Mouse (Mus musculus): ENCODE data around the gene Rflna. TPM values are rescaled to one million over a fixed set of nuclear protein-coding genes. Genes with fewer than 3 reads are reported as not detected.
A peak's percentile ranks its signal among the peaks of the same experiment; 100 is the strongest.

The Rflna gene
- polyA plus RNA-seq, 1 experiment from 2014 or later: 2.7 TPM

DNA sequence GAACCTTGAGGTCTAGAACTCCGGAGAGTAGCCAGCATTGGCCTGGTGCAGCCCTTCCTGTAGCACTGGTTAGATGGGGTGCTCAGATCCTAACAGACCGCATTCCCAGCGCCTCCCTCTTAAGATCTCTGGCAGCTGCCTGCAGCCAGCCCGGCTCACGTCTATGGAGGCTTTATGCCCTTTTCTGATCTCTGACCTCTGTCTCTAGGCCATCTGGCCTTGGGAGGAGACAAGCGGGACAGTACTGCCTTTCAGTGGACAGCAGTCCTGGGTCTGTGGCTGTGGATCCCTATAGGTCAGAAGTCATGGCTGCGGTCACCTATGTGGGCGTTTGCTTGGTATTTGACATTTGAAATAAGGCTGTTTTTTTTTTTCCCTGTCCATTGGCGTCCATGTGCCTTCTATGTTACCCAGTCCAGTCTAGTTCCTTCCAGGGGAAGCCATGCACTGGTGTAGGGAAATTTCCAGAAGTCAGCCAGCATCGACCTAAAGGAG is 2.2 kb upstream of the Rflna start:
- Histone ChIP-seq H3K36me3 (ENCODE audit: control insufficient read depth, insufficient read depth, low read length) (no peaks in the 10 kb centered on the region), H3K9ac (ENCODE audit: low read length) (no peak overlapping the region), H3K27me3 (ENCODE audit: control insufficient read depth, insufficient read depth, low read length) (peaks cover 12% of the 10 kb centered on the region; the same call in 1 of the 2 replicates), H3K4me1 (ENCODE audit: control insufficient read depth, insufficient read depth, low read length) (peaks cover 21% of the 10 kb centered on the region), H3K4me3 (replicated peaks; ENCODE audit: low read length) (no peak overlapping the region), H3K4me2 (ENCODE audit: low read depth, low read length) (no peak overlapping the region), H3K9me3 (replicated peaks; ENCODE audit: control insufficient read depth, low read length) (no peaks in the 10 kb centered on the region), H3K27ac (ENCODE audit: low read length) (no peak overlapping the region)
- ATAC-seq (ENCODE audit: insufficient read depth, low FRiP score): no peak
- WGBS: 75% methylated on average over 10 of the region's 10 CpGs

DNA sequence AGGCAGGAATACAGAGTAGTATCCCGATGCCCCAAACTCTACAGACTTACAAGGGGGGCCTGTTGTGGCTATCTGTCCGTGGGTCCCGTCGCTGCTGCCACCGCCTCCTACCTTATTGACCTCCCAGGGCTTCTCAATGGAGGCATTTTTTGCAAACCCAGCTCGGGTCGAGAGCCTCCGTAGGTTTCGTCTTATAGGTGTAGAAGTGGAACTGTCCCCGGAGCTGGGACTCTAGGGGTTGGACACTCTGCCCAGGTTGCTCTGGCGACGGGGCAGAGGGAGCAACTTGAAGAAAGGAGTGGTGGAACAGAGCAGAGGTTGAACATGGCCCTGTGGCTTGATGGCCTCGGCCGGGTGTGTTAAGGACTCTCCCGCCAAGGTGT is 843 bp downstream of the Rflna start:
- Histone ChIP-seq H3K36me3 (ENCODE audit: control insufficient read depth, insufficient read depth, low read length) (no peaks in the 10 kb centered on the region), H3K9me3 (replicated peaks; ENCODE audit: control insufficient read depth, low read length) (no peaks in the 10 kb centered on the region), H3K4me1 (ENCODE audit: control insufficient read depth, insufficient read depth, low read length) (peaks cover 34% of the 10 kb centered on the region), H3K4me2 (ENCODE audit: low read depth, low read length) (peak overlapping the region; percentile 63), H3K9ac (ENCODE audit: low read length) (peak overlapping the region; percentile 58), H3K4me3 (replicated peaks; ENCODE audit: low read length) (peak overlapping the region; percentile 47), H3K27me3 (ENCODE audit: control insufficient read depth, insufficient read depth, low read length) (peaks cover 12% of the 10 kb centered on the region; the same call in 1 of the 2 replicates), H3K27ac (ENCODE audit: low read length) (no peak overlapping the region)
- WGBS: 15% methylated on average over 15 of the region's 15 CpGs
- no peak for ATAC-seq (ENCODE audit: insufficient read depth, low FRiP score)

DNA sequence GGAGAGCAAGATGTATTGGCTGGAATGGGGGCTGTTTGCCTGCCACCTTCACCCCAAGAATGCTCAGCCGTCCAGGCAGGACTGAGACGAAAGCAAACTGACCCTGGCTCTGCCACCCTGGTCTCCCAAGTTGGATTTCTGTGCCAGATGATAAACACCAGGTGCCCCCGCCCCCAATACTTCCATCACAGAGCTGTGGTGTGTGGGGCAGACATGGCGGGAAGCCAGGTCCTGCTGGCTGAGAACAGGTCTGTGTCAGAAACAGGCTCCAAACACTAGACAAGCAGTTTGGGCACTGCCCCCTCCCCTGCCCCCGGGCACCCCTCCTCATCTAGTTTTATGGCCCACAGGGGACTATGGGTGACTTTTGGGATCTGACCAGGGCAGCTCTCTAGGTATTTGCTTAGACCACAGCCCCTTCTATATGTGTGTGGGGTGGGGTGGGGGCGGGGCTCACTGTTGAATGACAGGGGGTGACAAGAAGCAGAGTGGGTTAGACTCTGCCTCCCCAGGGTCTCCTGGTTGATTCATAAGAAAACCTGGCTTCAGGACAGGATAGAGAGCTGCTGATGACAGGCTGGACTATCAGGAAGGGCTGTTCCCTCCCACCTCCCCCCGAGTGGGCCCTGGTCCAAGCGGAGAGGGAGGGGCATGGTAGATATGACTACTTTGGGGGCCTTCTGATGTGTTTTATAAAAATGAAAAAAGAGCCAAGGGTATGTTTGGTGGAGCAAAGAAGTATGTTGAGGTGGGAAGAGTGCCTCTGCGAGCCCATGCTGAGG is 3.0 kb downstream of the Rflna start:
- Histone ChIP-seq H3K9ac (ENCODE audit: low read length) (0 out of 2 replicates have a peak overlapping the region, but pooled peaks have one; percentile 40), H3K27ac (ENCODE audit: low read length) (no peak overlapping the region), H3K4me3 (replicated peaks; ENCODE audit: low read length) (no peak overlapping the region), H3K4me2 (ENCODE audit: low read depth, low read length) (no peak overlapping the region), H3K9me3 (replicated peaks; ENCODE audit: control insufficient read depth, low read length) (no peaks in the 10 kb centered on the region), H3K36me3 (ENCODE audit: control insufficient read depth, insufficient read depth, low read length) (no peaks in the 10 kb centered on the region), H3K27me3 (ENCODE audit: control insufficient read depth, insufficient read depth, low read length) (peaks cover 12% of the 10 kb centered on the region; the same call in 1 of the 2 replicates), H3K4me1 (ENCODE audit: control insufficient read depth, insufficient read depth, low read length) (peaks cover 34% of the 10 kb centered on the region)
- 41% methylated on average over 9 of the region's 9 CpGs for WGBS
- peak; percentile 3; the same call in 1 of the 2 replicates for ATAC-seq (ENCODE audit: insufficient read depth, low FRiP score)

DNA sequence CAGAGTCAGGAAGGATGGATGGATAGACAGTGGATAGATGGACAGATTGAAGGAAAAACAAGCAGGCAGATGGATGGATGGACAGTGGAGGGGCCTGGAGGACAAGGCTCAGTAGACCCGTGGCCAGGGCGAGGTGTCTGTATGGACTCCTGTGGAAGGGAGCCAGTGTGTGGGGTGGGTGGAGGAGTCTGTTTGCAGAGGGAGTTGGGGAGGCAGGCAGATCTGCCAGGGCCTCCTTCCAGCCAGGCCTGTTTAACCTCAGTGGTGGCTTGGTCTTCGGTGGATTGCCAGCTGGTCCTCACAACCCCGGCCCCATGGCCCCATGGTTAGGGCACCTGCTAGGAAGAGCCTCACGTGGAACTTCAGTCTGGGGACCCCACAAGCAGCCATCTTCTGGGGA is 3.9 kb downstream of the Rflna start:
- no peaks in the 10 kb centered on the region for H3K9me3 ChIP-seq (replicated peaks; ENCODE audit: control insufficient read depth, low read length)
- H3K4me1 ChIP-seq (ENCODE audit: control insufficient read depth, insufficient read depth, low read length): peaks cover 34% of the 10 kb centered on the region
- H3K4me2 ChIP-seq (ENCODE audit: low read depth, low read length): no peak overlapping the region
- no peak for ATAC-seq (ENCODE audit: insufficient read depth, low FRiP score)
- no peak overlapping the region for H3K9ac ChIP-seq (ENCODE audit: low read length)
- no peak overlapping the region for H3K27ac ChIP-seq (ENCODE audit: low read length)
- H3K27me3 ChIP-seq (ENCODE audit: control insufficient read depth, insufficient read depth, low read length): peaks cover 12% of the 10 kb centered on the region; the same call in 1 of the 2 replicates
- 40% methylated on average over 5 of the region's 5 CpGs for WGBS
- H3K4me3 ChIP-seq (replicated peaks; ENCODE audit: low read length): no peak overlapping the region
- no peaks in the 10 kb centered on the region for H3K36me3 ChIP-seq (ENCODE audit: control insufficient read depth, insufficient read depth, low read length)

DNA sequence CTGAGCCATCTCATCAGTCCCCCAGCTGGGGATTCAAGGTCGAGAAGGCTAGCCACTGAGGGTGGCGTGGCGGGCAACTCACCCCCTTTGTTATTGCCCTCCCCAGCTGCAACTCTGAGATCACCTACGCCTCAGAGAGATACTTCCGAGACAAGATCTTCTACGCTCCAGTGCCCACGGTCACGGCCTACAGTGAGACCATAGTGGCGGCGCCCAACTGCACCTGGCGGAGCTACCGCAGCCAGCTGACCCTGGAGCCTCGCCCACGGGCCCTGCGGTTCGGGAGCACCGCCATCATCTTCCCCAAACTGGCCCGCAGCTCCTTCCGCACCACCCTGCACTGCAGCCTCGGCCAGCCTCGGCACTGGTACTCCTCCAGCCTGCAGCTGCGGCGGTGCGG is 8.1 kb downstream of the Rflna start:
- Histone ChIP-seq H3K36me3 (ENCODE audit: control insufficient read depth, insufficient read depth, low read length) (0 out of 2 replicates have a peak, but pooled peaks cover 11% of the 10 kb centered on the region), H3K4me3 (replicated peaks; ENCODE audit: low read length) (no peak overlapping the region)

DNA sequence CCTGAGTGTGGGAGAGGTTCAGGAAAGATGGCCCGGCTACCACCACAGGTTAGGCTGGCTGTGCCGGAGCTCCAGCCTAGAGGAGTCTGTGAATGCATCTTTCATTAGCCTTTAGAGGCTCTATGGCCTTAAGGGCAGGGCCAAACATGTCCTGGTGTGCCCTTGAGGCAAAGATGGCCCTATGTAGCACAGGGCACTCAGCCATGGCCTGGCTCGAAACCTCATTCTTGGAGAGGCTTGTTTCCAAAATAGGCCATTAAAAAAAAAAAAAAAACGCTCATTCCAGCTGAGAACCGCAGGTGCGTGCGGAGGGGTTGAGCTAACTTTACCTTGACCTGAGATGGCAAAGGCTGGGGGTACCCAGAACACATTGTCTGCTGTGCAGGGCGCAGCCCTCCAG is 8.6 kb downstream of the Rflna start:
- H3K4me1 ChIP-seq (ENCODE audit: control insufficient read depth, insufficient read depth, low read length): peaks cover 4% of the 10 kb centered on the region
- H3K27me3 ChIP-seq (ENCODE audit: control insufficient read depth, insufficient read depth, low read length): no peaks in the 10 kb centered on the region
- no peaks in the 10 kb centered on the region for H3K9me3 ChIP-seq (replicated peaks; ENCODE audit: control insufficient read depth, low read length)
- no peak overlapping the region for H3K27ac ChIP-seq (ENCODE audit: low read length)
- H3K4me3 ChIP-seq (replicated peaks; ENCODE audit: low read length): no peak overlapping the region
- no peak overlapping the region for H3K9ac ChIP-seq (ENCODE audit: low read length)
- H3K4me2 ChIP-seq (ENCODE audit: low read depth, low read length): no peak overlapping the region
- H3K36me3 ChIP-seq (ENCODE audit: control insufficient read depth, insufficient read depth, low read length): peaks cover 14% of the 10 kb centered on the region
- ATAC-seq (ENCODE audit: insufficient read depth, low FRiP score): no peak
- WGBS: 86% methylated on average over 8 of the region's 8 CpGs

More for the DNA sequence above, 8.1 kb downstream of the Rflna start:
- no peak overlapping the region for H3K4me2 ChIP-seq (ENCODE audit: low read depth, low read length)
- H3K9me3 ChIP-seq (replicated peaks; ENCODE audit: control insufficient read depth, low read length): no peaks in the 10 kb centered on the region
- H3K4me1 ChIP-seq (ENCODE audit: control insufficient read depth, insufficient read depth, low read length): peaks cover 9% of the 10 kb centered on the region
- no peaks in the 10 kb centered on the region for H3K27me3 ChIP-seq (ENCODE audit: control insufficient read depth, insufficient read depth, low read length)
- H3K27ac ChIP-seq (ENCODE audit: low read length): no peak overlapping the region
- ATAC-seq (ENCODE audit: insufficient read depth, low FRiP score): no peak
- H3K9ac ChIP-seq (ENCODE audit: low read length): no peak overlapping the region
- 91% methylated on average over 24 of the region's 24 CpGs for WGBS

DNA sequence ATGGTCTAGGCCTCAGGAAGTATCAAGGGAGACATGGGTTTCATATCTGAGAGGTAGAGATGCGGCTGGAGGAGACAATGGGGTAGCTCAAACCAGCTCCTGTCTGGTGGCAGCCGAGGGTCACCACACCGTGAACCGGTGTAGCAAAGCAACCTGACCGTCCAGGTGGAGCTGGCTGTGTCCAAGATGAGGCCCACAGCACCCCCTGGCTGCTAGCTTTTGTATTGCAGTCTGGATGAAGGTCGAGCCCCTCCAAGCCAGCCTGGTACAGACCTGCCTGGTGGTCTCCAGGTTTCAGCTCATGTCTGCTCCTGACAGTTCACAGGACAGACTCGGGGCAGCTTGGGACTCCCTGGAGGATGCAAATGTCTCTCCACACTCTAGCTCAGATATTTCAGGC is 11.5 kb downstream of the Rflna start:
- H3K4me1 ChIP-seq (ENCODE audit: control insufficient read depth, insufficient read depth, low read length): no peaks in the 10 kb centered on the region
- no peak for ATAC-seq (ENCODE audit: insufficient read depth, low FRiP score)
- H3K4me2 ChIP-seq (ENCODE audit: low read depth, low read length): no peak overlapping the region
- H3K27ac ChIP-seq (ENCODE audit: low read length): no peak overlapping the region
- no peak overlapping the region for H3K9ac ChIP-seq (ENCODE audit: low read length)
- H3K36me3 ChIP-seq (ENCODE audit: control insufficient read depth, insufficient read depth, low read length): peaks cover 32% of the 10 kb centered on the region
- WGBS: 51% methylated on average over 7 of the region's 7 CpGs
- no peak overlapping the region for H3K4me3 ChIP-seq (replicated peaks; ENCODE audit: low read length)
- H3K27me3 ChIP-seq (ENCODE audit: control insufficient read depth, insufficient read depth, low read length): no peaks in the 10 kb centered on the region
- H3K9me3 ChIP-seq (replicated peaks; ENCODE audit: control insufficient read depth, low read length): no peaks in the 10 kb centered on the region

DNA sequence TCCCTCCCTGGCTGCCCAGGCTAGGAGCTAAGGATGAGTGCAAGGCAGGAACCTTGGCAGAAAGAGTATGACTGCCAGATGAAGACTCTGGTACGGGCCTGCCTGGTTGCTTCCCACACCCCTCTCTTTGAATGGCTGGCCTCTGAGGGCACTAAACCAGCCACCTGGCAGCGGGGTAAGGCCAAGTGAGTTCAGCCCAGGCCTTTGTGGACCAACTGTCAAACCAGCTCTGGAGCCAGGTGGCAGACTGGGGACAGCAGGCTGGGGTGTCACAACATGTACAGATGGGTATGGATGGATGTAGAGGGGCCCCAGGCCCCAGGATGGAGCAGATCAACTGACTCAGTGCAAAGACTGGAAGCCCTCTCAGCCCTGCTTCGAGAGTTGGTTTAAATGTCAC is 12.0 kb downstream of the Rflna start:
- no peaks in the 10 kb centered on the region for H3K9me3 ChIP-seq (replicated peaks; ENCODE audit: control insufficient read depth, low read length)
- ATAC-seq (ENCODE audit: insufficient read depth, low FRiP score): no peak
- no peaks in the 10 kb centered on the region for H3K4me1 ChIP-seq (ENCODE audit: control insufficient read depth, insufficient read depth, low read length)
- H3K4me2 ChIP-seq (ENCODE audit: low read depth, low read length): no peak overlapping the region
- WGBS: 89% methylated on average over 3 of the region's 3 CpGs
- H3K36me3 ChIP-seq (ENCODE audit: control insufficient read depth, insufficient read depth, low read length): peaks cover 32% of the 10 kb centered on the region
- H3K9ac ChIP-seq (ENCODE audit: low read length): 0 out of 2 replicates have a peak overlapping the region, but pooled peaks have one; percentile 19
- H3K4me3 ChIP-seq (replicated peaks; ENCODE audit: low read length): no peak overlapping the region
- H3K27ac ChIP-seq (ENCODE audit: low read length): no peak overlapping the region
- H3K27me3 ChIP-seq (ENCODE audit: control insufficient read depth, insufficient read depth, low read length): no peaks in the 10 kb centered on the region

DNA sequence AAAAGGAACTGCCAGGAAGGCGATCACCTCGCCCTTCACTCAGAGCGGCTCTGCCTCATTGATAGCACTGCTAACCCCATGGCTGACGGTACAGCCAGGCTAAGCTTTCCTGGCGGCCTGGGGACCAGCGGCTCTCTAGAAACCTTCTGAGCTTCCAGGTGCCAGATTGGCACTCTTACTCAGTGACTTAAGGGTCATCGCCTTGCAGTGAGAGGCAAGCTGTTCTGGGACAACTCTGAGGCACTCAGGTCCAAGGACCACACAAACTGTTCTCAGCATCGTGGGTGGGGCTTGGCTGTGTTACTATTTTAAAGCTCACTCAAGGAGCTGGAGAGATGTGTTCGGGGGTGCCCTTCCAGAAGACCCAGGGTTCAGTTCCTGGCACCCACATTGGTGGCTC is 12.6 kb downstream of the Rflna start:
- H3K36me3 ChIP-seq (ENCODE audit: control insufficient read depth, insufficient read depth, low read length): peaks cover 32% of the 10 kb centered on the region
- no peak overlapping the region for H3K4me3 ChIP-seq (replicated peaks; ENCODE audit: low read length)
- ATAC-seq (ENCODE audit: insufficient read depth, low FRiP score): no peak
- H3K27ac ChIP-seq (ENCODE audit: low read length): no peak overlapping the region
- H3K27me3 ChIP-seq (ENCODE audit: control insufficient read depth, insufficient read depth, low read length): no peaks in the 10 kb centered on the region
- 0 out of 2 replicates have a peak overlapping the region, but pooled peaks have one; percentile 19 for H3K9ac ChIP-seq (ENCODE audit: low read length)
- H3K9me3 ChIP-seq (replicated peaks; ENCODE audit: control insufficient read depth, low read length): no peaks in the 10 kb centered on the region
- 86% methylated on average over 9 of the region's 9 CpGs for WGBS
- H3K4me2 ChIP-seq (ENCODE audit: low read depth, low read length): no peak overlapping the region
- no peaks in the 10 kb centered on the region for H3K4me1 ChIP-seq (ENCODE audit: control insufficient read depth, insufficient read depth, low read length)

All from stomach, embryonic 16.5 days (tissue).